ENCODE assay signal across 25 mouse cellular contexts in the genomic region with DNA sequence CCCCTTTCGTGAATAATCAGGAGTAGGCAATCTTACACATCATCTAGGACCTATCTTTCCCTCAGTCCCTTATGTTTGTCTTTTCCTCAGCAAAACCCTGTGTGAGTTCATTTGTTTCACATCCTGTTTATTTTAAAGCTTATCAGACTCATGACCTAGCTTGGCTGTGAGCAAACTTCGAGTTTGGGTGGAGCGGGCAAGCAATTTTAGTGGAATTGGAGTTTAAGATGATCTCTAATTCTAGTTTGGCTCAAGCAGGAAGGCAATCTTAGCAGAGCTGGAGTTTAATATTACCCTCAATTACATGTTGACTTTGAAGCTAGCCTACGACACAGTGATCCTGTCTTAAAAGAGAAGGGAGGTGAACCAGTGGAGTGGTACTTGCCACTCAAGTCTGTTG.
DNase-seq lines count a peak whose midpoint lies in the region; ATAC-seq and TF ChIP-seq lines count a peak whose summit lies in the region.
"Had no signal": no experiment of that assay in that cellular context is flagged by ENCODE, and none has a peak within 500 bp of the region (broad histone marks: within the 10 kb centered on the region; RNA-seq: fewer than 3 reads in every experiment).

No protein-coding gene starts in this region.

- DNase-seq in heart, adult 11 months: peak; percentile 90
- DNase-seq in heart, postnatal 25 days (ENCODE audit: low spot score): no peak
- DNase-seq in liver, adult 2 months (ENCODE audit: extremely low read depth, low read depth, low spot score): no peak
- DNase-seq in liver, embryonic 11.5 days (ENCODE audit: low spot score): no peak
- no peak for DNase-seq in lung, postnatal 25 days (ENCODE audit: low spot score)
- peak; percentile 20 for DNase-seq in lung, postnatal 10 days
- no peak for DNase-seq in lung, postnatal 4 days
- DNase-seq: adrenal gland, adult 8-10 months; adrenal gland, postnatal 14 days; adrenal gland, postnatal 36 days; B cell, adult 2 months; cerebellum, adult 11-12 months; cerebellum, adult 2 months; cerebellum, adult 9-10 months; cerebellum, postnatal 10 days; cerebellum, postnatal 25 days had no signal

- H3K27ac ChIP-seq in liver, adult 2 months (replicated peaks; ENCODE audit: insufficient read depth, low read depth, low read length): 0 out of 2 replicates have a peak overlapping the region, but pooled peaks have one; percentile 10
- no peak overlapping the region; the same call in 1 of the 2 replicates for H3K27ac ChIP-seq in liver, embryonic 11.5 days (ENCODE audit: low read depth, low read length)
- H3K27ac ChIP-seq in lung, embryonic 16.5 days (ENCODE audit: low read length): no peak overlapping the region
- H3K27ac ChIP-seq: embryonic facial prominence, embryonic 10.5 days; embryonic facial prominence, embryonic 12.5 days; forebrain, embryonic 13.5 days had no signal

- no peak for TF ChIP-seq POLR2A in liver, adult 2 months (IDR thresholded peaks at IDR 0.05; ENCODE audit: extremely low read depth, insufficient read depth, low read length)

- intact Hi-C loops in heart, postnatal 25 days (cut with DNase I): no loop called here

- no peaks in the 10 kb centered on the region for H3K27me3 ChIP-seq in liver, adult 2 months (ENCODE audit: control insufficient read depth, insufficient read depth, low read length)
- H3K27me3 ChIP-seq in liver, embryonic 11.5 days (replicated peaks; ENCODE audit: control insufficient read depth, insufficient read depth, low read length): no peaks in the 10 kb centered on the region
- H3K27me3 ChIP-seq in lung, embryonic 16.5 days (ENCODE audit: control insufficient read depth, insufficient read depth, low read depth, low read length): no peaks in the 10 kb centered on the region
- H3K27me3 ChIP-seq: CH12.LX; embryonic facial prominence, embryonic 12.5 days; forebrain, embryonic 13.5 days; Patski had no signal

- WGBS in liver, adult 2 months: 46% methylated on average over 4 of the region's 4 CpGs
- WGBS in liver, embryonic 11.5 days: 71% methylated on average over 4 of the region's 4 CpGs
- 33% methylated on average over 4 of the region's 4 CpGs for WGBS in lung, embryonic 16.5 days

- no peaks in the 10 kb centered on the region for H3K4me1 ChIP-seq in liver, adult 2 months (ENCODE audit: control insufficient read depth, insufficient read depth, low read length)
- 0 out of 2 replicates have a peak, but pooled peaks cover 4% of the 10 kb centered on the region for H3K4me1 ChIP-seq in liver, embryonic 11.5 days (replicated peaks; ENCODE audit: control insufficient read depth, insufficient read depth, low read length)
- peaks cover 11% of the 10 kb centered on the region; the same call in 1 of the 2 replicates for H3K4me1 ChIP-seq in lung, embryonic 16.5 days (replicated peaks; ENCODE audit: control insufficient read depth, insufficient read depth, low read length)

- no peak for TF ChIP-seq CTCF in liver, adult 2 months (IDR thresholded peaks at IDR 0.05; ENCODE audit: low read depth, low read length)

- no peaks in the 10 kb centered on the region for H3K9me3 ChIP-seq in liver, embryonic 11.5 days (ENCODE audit: control insufficient read depth, low read length)
- no peaks in the 10 kb centered on the region for H3K9me3 ChIP-seq in lung, embryonic 16.5 days (ENCODE audit: control insufficient read depth, low read length)
- H3K9me3 ChIP-seq: embryonic facial prominence, embryonic 10.5 days; embryonic facial prominence, embryonic 12.5 days; forebrain, embryonic 13.5 days; G1E had no signal

- no peak overlapping the region for H3K9ac ChIP-seq in liver, adult 2 months (ENCODE audit: low read depth, low read length)
- H3K9ac ChIP-seq in liver, embryonic 11.5 days (ENCODE audit: low read depth, low read length): no peak overlapping the region
- no peak overlapping the region for H3K9ac ChIP-seq in lung, embryonic 16.5 days (ENCODE audit: low read length)
- H3K9ac ChIP-seq: embryonic facial prominence, embryonic 12.5 days; forebrain, embryonic 13.5 days had no signal

- H3K79me2 ChIP-seq in liver, adult 2 months (ENCODE audit: control insufficient read depth, insufficient read depth, low read length): no peaks in the 10 kb centered on the region

- H3K4me2 ChIP-seq in liver, embryonic 11.5 days: no peak overlapping the region
- no peak overlapping the region for H3K4me2 ChIP-seq in lung, embryonic 16.5 days (ENCODE audit: low read depth, low read length)
- H3K4me2 ChIP-seq: embryonic facial prominence, embryonic 12.5 days; forebrain, embryonic 13.5 days had no signal

- H3K4me3 ChIP-seq in liver, adult 2 months (ENCODE audit: insufficient read depth, low read depth, low read length): no peak overlapping the region
- no peak overlapping the region for H3K4me3 ChIP-seq in liver, embryonic 11.5 days (ENCODE audit: low read depth, low read length)
- no peak overlapping the region for H3K4me3 ChIP-seq in lung, embryonic 16.5 days (ENCODE audit: low read length)
- H3K4me3 ChIP-seq: embryonic facial prominence, embryonic 10.5 days; embryonic facial prominence, embryonic 12.5 days; forebrain, embryonic 13.5 days had no signal

- no peaks in the 10 kb centered on the region for H3K36me3 ChIP-seq in liver, adult 2 months (ENCODE audit: control insufficient read depth, insufficient read depth, low read length)
- no peaks in the 10 kb centered on the region for H3K36me3 ChIP-seq in liver, embryonic 11.5 days (ENCODE audit: control insufficient read depth, insufficient read depth, low read length)
- no peaks in the 10 kb centered on the region for H3K36me3 ChIP-seq in lung, embryonic 16.5 days (ENCODE audit: control insufficient read depth, insufficient read depth, low read length)
- H3K36me3 ChIP-seq: embryonic facial prominence, embryonic 10.5 days; embryonic facial prominence, embryonic 12.5 days; G1E had no signal

- no peak for ATAC-seq in liver, embryonic 11.5 days (replicated peaks; ENCODE audit: low FRiP score)
- 0 out of 2 replicates have a peak, but pooled peaks have one; percentile 41 for ATAC-seq in lung, embryonic 16.5 days (ENCODE audit: low read depth)
- ATAC-seq: activated CD4-positive, CD25-positive, alpha-beta regulatory T cell, adult 4 months; CD4-positive, CD25-positive, alpha-beta regulatory T cell, adult 4 months; forebrain, embryonic 13.5 days; Patski had no signal

Comparison
In these comparisons a context has a peak if more than half of its experiments do, and no peak if none do; other contexts are left out.
1. DNase-seq: peak in heart, adult 11 months (single experiment) and lung, postnatal 10 days (single experiment); none in heart, postnatal 25 days (single experiment), liver, adult 2 months (single experiment), liver, embryonic 11.5 days (single experiment), lung, postnatal 25 days (single experiment) and lung, postnatal 4 days (0 of 2).